Mouse (Mus musculus) layer of hippocampus, postnatal 10 days (tissue): ENCODE data around the gene Naa80. TPM values are rescaled to one million over a fixed set of nuclear protein-coding genes. Genes with fewer than 3 reads are reported as not detected.

ENCODE experiments used
- DNase-seq, 2 experiments: peaks; one replicate each; pipeline ENCODE4 v3.0.0; 2021; ENCODE audit warnings: low spot score in 2 of 2
- long read RNA-seq: library from polyadenylated mRNA; stranded (forward); transcript quantifications from one replicate; pipeline ENCODE4 v2.0.0, GENCODE M21; 2023
- total RNA-seq, 2 experiments: library from RNA; stranded (reverse); gene quantifications; 2 replicates each; pipeline ENCODE4 v1.2.3; 2021

The Naa80 gene
- 10 to 100 TPM; 10.7 to 11.9 TPM for total RNA-seq
- long read RNA-seq, partial matches to known transcripts, result 0 of 4 reads
- long read RNA-seq, other reads (novel, unspliced or antisense), result 0 of 4 reads

- DNase-seq, result no peak
Measured at GRCm38 (mm10) chr9:107578587-107578986, at the start of gene Naa80. TSS of gene Naa80 (plus strand) at chr9:107578887.

GRCm38 (mm10) chr9:107533791-107534407 lies 44.8 kb upstream of the Naa80 start, which contains the start of gene Tmem115:
TSS of gene Tmem115 (plus strand) at chr9:107533945.
- DNase-seq, result peak; percentile 87 to 92

GRCm38 (mm10) chr9:107534408-107535202 lies 44.1 kb upstream of the Naa80 start:
- DNase-seq, result peak; percentile 32 to 49

GRCm38 (mm10) chr9:107538231-107538630 lies 40.5 kb upstream of the Naa80 start:
- DNase-seq, result peak; percentile 57 to 64

- no peak for DNase-seq
Measured at GRCm38 (mm10) chr9:107538711-107539110, 40.0 kb upstream of the Naa80 start.

- no peak for DNase-seq
Measured at GRCm38 (mm10) chr9:107539940-107540339, 38.7 kb upstream of the Naa80 start.

GRCm38 (mm10) chr9:107540420-107540819 lies 38.3 kb upstream of the Naa80 start:
- no peak for DNase-seq

- no peak for DNase-seq
Measured at GRCm38 (mm10) chr9:107541005-107541404, 37.7 kb upstream of the Naa80 start.

- peak; percentile 95 to 96 for DNase-seq
Measured at GRCm38 (mm10) chr9:107541474-107542351, 37.0 kb upstream of the Naa80 start, which contains the start of the genes Cyb561d2 and Nprl2. TSS of gene Cyb561d2 (minus strand) at chr9:107542193. TSS of gene Nprl2 (plus strand) at chr9:107542226.

- DNase-seq, result no peak
Measured at GRCm38 (mm10) chr9:107542352-107542686, 36.4 kb upstream of the Naa80 start.

GRCm38 (mm10) chr9:107542721-107543120 lies 36.0 kb upstream of the Naa80 start:
- DNase-seq, result no peak

- DNase-seq, result no peak
Measured at GRCm38 (mm10) chr9:107543299-107543698, 35.4 kb upstream of the Naa80 start.

- no peak for DNase-seq
Measured at GRCm38 (mm10) chr9:107544196-107544700, 34.4 kb upstream of the Naa80 start.

GRCm38 (mm10) chr9:107544729-107545128 lies 34.0 kb upstream of the Naa80 start:
- no peak for DNase-seq

- no peak for DNase-seq
Measured at GRCm38 (mm10) chr9:107545199-107545598, 33.5 kb upstream of the Naa80 start.

- peak; percentile 83 to 86 for DNase-seq
Measured at GRCm38 (mm10) chr9:107545602-107546001, 33.1 kb upstream of the Naa80 start.

GRCm38 (mm10) chr9:107547026-107547425 lies 31.7 kb upstream of the Naa80 start, which contains the start of gene Zmynd10:
TSS of gene Zmynd10 (plus strand) at chr9:107547298.
- DNase-seq, result peak; percentile 81 to 85

GRCm38 (mm10) chr9:107547957-107548356 lies 30.7 kb upstream of the Naa80 start:
- DNase-seq, result no peak

GRCm38 (mm10) chr9:107548820-107549219 lies 29.9 kb upstream of the Naa80 start:
- no peak for DNase-seq

GRCm38 (mm10) chr9:107549297-107550074 lies 29.2 kb upstream of the Naa80 start:
- no peak for DNase-seq
